Mouse (Mus musculus): ENCODE results near the gene Trappc10.

Gene Trappc10

DNA sequence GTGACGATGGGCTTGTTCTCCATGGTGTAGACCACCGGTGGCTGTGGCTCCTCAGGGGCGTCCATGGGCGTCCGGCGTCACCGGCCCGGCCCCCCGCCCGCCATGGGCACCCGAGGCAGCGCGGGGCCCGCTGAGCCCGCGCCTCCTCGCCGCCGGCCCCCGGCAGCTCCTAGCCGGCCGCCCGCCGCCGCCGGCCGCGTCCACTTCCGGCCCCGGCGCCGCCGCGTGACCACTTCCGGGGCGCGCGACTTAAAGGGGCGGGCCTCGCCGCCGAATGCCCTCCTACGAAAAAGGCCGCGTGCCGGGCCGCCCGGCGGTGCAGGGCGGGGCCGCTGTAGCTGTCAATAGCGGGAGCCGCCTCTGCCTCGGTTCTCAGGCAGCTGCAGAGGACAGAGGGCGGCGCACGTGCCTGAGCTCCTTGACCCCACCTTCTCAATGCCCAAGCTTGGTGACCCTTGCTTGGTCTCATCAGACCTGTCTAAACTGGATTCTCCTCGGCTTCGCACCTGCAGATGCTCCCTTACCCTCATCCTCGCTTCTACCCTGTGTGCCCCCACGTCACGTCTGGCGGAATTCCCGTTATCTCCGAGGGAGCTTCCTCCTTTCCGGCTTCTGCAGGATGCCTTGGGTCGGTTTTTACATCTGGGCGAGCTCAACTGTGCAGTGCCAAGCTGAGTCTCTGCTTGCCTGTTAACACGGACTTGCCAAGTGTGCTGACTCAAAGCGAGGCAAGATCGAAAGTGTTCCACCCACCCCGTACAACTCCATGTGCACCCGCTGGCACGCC, at the start of gene Trappc10:
Gene Trappc10 (minus strand): TSS at position 204 of the 787 bp plus-strand sequence.
- peak; percentile 84 for DNase-seq

DNA sequence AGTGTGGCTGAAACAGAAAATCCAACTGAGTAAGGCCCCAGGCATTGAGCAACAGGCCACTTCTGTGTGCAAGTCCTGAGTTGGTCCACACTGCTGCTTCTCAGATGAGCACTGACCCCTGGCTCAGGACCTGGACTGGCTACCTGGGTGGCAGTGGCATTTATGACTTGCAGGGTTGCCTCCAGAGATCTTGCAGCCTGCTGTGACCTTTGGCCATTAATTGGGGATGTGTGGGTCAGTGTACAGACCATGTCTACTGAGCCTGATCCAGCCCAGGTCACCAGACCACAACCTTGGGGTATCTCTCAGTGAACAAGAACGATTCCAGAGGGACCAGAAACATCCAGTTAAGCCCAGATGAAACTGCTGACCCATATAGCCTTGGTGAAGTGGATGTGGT, 49.1 kb upstream of the Trappc10 start:
- DNase-seq, result no peak

DNA sequence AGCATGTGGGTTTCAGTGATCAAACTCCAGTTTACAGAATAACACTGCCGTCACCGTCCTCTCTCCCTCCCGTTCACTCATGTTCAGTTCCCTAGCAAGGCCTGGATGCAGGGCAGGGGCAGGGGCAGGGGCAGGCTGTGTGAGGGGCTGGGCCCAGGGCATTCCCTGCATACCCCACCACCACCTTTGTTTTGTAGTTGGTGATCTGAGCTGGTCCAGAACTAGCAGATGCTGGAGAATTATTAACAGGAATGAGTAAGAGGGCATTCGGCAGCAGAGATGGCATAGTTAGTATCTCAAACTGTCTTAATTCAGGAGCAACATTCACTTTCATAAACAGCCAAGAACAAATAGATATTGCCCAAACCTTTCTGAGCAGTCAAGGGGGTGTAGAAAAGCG, 47.9 kb upstream of the Trappc10 start:
- DNase-seq, result no peak

DNA sequence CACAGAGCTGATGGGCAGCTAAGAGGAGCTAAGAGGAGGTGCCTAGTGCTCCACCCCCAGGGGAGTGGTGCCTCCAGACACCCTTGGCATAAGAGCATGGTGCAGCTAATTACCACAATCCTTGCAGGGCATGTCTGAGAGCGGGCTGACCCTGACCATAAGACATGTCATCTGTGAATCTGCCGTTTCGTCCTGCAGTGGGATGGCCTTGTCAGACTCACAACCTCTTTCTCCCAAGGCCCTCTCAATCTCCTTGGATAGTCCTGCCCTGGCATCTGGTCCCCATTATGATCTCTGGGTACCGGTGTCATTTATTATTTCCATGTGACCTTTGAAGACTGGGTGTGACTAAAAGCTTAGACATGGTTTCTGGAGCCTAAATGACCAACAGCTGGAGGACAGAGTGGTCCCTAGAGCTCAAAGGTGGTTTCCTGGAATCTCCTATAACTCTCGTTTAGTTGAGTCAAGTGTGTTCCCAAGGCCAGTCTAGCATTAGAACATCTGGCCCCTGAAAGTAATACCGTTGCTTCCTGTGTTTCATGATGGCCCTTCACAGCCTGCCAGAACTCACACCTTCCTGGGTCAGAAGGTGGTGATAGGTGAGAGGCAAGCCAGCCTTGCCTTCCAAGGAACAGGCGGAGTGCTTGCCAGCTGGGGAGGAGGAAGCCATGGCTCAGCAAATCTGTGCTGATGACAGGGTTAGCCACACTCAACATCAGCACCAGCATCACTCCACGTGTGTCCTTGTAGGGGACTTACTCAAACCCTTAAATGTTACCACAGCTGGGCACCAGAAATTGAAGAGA, 46.5 kb upstream of the Trappc10 start:
- no peak for DNase-seq

DNA sequence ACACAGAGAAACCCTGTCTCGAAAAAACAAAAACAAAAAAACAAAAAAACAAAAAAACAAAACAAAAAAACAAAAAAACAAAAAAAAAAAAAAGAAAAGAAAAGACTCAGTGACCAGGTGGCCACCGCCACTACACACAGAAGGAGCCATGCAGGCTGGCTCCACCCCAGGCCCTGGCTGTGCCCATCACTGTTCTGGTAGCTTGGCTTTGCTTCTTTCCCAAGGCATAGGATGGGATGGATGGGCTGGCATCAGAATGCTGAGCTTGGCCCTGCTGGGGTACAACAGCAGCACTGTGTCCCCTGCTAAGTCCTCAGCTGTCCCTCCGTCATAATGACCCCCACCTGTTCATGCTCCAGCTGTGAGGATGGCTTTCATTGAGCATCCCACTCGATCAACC, 44.5 kb upstream of the Trappc10 start:
- peak; percentile 61 for DNase-seq

DNA sequence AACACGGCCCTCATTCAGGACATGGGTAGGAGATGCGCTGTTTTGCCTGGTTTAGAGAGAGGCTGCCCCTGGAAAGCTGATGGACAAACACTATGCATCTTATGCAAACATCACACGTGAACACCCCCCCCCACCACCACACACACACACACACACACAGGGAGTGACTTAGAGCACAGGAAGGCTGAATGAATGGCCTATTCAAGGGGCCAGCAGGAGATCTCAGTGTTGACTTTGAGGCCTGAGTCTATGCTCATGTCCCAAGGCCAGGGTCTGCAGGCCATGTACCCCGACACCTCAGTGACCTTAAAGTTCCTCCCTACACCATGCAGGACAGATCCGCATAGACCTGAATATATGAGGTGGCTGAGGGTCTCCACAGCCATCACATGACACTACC, 43.7 kb upstream of the Trappc10 start:
- DNase-seq, result no peak

DNA sequence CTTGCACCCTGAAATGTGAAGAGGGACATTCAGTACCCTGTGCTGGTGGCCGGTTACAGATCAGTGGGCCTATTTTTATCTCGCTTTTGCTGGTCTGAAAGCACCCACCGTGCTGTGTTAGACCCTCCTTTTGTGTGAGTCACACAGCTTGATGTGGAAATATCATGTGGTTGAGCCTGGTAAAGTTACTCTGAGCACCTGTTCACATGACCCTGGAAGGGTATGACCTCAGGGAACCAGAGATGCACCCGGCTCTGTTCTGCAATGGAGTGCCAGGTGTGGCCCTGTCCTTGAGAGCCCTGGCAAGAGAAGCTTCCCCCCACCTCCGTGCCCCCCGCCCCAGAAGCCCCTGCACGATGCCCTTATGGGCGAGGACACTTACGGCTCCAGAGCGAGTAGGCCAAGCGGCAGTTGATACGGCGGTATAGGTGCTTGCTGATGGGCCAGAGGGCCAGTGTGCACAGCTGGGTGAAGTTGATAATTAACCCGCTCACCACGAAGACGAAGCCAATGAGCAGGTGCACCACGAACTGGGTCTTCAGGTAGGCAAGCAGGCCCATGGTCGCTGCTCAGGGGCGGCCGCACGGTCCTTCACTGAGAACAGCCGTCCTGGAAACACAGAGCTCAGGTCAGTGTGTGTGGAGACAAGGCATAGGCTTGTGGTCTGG, 43.2 kb upstream of the Trappc10 start:
- no peak for DNase-seq

DNA sequence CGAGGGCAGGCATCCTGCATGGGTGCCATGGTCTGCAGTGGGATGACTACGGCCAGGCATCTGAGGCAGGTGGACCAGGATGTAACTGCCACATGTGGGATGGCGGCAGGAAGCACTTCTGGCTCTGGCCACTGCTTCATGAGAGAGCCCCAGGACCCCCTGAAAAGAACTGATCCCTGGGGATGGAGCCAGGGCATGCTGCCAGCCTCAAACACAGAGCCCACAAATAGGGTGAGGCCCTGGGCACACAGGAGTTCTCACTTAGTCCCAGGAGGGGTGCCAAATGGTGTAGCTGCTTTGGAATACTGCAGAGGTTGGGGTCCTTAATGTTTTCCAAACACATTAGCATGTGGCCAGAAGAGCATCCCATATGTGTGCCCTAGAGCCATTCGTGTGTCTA, 41.5 kb upstream of the Trappc10 start:
- no peak for DNase-seq

DNA sequence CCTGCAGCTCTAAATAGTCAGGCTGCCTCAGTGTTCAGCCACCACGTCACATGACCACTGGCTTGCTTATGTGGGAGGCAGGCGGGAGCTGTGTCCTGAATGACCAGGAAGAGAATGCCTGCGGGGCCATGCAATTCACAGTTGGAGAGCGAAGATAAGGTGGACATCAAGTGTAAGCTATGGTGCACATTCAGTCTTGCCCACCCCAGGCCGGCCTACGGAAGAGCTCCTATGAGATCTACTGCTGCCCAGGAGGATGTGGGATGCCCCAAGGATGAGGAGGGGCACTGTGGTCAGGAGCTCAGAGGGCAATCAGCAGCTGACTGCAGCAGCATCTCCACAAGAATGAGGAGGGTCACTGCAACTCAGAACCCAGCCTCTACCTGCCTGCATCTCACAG, 41.0 kb upstream of the Trappc10 start:
- DNase-seq, result no peak

DNA sequence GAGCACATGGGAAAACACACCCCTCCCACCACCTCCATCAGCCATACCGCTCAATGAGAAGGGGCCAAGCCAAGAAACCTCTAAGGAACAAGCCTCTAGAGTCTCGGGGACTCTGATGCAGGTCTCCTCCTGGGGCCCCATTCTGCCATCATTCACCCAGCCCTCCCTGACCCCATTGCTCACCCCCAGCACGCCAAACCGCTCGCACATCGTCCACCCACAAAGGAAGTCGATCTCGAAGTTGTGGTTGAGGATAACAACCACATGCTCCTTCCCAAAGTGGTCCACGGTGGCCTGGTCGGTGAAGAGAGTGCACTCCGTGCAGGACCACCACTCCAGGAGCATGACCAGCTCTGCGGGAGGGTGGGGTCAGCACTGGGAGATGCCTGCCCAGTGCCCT, 40.4 kb upstream of the Trappc10 start:
- DNase-seq, result no peak

DNA sequence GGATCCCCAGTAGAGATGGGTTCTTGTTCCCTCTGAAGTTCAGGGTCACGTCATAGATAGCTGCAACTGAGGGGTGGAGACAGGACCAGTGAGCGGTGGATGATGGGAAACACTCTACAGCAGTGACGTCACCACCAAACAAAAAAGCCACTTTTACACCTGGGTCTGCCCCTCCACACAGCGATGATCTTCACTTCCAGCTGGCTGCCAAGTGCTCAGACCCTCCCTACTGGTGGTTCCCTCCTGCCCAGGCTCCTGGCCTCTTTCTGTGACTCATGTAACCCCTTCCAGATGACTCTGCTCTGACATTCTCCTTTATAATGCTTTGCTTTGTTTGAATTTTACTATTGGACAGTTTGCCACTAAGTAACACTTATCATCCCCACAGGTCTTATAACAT, 38.0 kb upstream of the Trappc10 start:
- no peak for DNase-seq

DNA sequence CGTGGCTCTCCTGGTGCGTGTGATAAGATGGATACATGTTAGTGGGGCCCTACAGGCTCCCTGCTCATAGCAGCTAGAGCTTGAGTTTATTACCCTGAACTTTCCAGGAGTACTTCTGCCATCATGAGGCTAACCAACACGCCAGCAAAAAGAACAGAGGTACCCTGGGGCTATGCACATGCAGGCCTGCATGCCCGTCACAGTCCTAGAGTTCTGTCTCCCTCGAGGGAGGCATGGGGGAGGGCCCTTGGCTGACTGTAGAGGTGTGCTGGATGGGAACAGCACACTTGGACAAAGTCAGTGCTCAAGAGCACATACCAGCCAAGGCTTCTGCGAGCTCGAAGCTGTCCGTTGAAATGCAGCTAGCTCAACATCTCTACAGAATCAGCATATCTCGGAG, 36.0 kb upstream of the Trappc10 start:
- no peak for DNase-seq

DNA sequence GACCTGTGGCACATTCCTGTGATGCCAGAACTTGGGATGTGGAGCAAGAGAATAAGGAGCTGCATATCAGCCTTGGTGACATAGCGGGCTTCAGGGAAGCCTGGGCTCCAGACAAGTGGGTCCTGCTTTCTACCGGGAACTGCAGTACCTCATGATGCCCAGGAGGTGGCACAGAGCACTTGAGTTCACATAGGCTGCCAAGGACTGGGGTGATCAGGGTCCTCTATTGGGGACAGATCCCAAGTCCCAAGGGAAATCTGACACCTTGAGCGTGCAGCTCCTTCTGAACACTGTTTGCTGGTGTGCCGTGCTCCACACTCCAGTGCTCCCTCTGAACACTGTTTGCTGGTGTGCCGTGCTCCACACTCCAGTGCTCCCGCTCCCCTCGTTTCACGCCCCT, 34.8 kb upstream of the Trappc10 start:
- DNase-seq, result peak; percentile 59

DNA sequence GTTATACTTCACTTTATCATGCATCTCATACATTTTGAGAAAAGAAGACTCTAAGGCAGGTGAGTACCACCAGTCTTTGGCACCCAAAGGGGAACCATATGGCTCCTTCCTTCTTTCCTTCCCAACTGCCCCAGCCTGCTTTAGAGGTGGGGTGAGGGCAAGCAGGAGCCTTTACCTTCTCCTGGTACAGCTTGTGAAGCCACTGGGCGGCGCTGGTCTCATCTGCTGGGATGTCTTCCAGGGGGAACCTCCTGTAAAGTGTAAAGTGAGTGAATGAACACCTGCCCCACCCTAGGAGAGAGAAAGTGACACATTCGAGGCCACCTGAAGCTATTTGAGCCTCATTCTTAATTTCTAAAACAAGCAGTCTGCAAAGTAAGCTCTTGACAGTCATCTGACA, 33.4 kb upstream of the Trappc10 start:
- peak; percentile 39 for DNase-seq

DNA sequence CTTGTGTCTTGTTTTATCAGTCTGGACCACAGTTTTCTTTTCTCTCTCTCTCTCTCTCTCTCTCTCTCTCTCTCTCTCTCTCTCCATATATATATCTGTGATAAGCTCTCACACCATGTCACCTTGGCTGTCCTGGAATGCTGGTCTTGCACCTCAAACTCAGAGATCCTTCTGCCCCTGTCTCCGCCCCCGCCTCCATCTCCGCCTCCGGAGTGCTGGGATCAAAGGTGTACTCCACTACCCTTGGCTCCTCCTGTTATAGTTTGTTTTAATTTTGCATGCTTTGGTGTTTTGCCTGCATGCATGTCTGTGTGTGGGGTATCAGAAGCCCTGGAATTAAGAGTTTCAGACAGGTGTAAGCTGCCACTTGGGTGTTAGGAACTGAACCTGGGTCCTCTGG, 31.8 kb upstream of the Trappc10 start:
- DNase-seq, result no peak

DNA sequence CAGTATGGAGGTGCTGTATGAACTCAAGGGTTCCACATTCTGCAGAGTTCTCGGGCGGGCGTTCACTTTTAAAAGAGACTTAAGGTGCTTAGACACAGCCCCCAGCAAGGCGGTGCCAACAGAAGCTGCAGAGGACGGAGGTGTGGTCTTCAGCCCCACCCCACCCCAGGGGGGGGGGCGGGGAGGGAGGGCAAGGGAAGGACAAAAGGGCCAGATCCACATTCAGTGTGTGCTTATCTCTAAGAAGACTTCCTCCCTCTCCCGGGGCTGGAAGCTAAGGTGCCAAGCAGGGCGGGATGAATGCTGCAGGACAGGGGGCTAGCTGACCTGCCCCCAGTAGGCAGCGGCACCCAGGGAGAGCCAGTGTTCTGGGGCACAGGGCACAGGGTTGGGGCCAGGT, 28.5 kb upstream of the Trappc10 start:
- no peak for DNase-seq

DNA sequence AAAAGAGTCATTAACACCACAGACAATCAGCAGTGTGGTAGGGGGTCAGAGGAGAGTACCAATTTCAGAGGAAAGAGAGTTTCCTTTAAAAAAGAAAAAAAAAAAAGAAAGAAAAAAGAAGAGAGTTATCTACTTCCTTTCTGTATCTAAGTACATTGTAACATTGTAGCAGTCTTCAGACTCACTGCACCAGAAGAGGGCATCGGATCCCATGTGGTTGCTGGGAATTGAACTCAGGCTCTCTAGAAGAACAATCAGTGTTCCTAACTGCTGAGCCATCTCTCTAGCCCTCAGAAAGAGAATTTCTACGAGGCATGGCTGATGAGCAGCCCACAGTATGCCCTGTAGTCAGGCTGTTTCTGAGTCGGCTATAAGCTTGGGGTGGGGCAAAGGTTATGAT, 21.4 kb upstream of the Trappc10 start:
- DNase-seq, result no peak

DNA sequence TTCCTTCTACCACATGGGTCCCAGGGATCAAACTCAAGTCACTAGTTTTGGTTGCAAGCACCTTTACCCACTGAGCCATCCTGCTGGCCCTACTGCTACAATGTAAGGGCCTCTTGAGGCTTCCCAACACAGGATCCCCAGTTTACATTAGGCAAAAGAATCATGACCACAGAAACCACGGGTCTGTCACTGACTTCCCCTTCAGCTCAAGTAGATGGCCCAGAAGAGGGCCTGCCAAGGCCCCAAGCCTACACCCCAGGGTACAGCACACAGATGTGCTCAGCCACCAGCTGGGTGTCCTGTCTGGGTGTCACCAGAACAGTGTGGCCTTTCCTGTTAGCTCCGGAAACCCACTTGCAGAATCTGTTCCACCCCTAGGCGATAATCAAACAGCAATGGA, 20.3 kb upstream of the Trappc10 start:
- DNase-seq, result no peak

DNA sequence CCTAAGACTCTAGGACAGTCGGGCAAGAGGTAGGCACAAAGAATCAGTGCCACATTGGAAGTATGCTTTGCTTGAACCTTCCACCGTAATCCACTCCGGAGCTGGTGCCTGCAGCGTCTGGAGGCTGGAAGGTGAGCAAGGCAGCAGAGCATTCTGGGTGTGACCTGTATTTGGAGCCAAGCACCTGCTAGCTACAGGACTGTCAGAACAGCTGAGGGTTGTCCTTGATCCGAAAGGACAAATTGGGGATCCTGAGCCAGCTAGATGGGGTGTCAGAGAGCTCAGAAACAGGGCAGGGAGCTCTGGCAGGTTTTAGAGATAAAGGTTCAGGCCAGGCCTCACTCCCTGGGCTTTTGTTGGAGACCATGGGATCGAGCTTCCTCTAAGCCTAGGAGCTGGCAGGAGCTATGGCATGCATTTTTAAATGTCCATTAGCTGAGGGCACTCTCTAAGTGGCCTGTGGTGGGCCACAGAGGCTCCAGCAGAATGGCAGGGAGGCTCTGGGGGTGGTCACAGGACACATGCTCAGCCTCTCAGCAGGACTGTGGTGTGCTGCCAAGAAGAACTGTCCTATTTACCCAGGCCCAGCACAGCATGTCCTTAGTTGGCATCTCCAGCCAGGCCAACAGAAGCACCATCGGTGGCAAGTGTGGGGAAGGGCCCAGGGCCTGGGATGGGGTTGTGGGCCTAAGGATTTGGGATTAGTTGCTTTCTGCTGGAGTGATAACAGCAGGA, 16.6 kb upstream of the Trappc10 start:
- peak; percentile 32 for DNase-seq

DNA sequence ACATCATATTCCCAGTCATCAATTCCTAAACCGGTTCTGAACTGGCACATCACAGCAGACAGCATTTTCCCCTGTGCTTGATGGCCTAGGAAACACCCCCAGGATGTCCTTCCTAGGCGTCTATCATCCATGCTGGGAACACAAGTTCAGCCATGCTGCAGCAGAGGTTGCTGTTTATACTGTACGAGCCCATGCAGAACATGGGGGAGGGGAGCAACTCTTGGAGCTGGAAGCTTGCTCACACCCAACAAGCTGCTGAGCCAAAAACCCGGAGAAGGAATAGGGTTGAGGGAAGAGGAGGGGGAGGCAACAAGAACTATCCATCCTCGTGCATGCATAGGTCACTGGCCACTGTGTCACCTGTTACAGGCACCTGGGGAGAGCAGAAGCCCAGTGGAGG, 15.9 kb upstream of the Trappc10 start:
- DNase-seq, result no peak

DNA sequence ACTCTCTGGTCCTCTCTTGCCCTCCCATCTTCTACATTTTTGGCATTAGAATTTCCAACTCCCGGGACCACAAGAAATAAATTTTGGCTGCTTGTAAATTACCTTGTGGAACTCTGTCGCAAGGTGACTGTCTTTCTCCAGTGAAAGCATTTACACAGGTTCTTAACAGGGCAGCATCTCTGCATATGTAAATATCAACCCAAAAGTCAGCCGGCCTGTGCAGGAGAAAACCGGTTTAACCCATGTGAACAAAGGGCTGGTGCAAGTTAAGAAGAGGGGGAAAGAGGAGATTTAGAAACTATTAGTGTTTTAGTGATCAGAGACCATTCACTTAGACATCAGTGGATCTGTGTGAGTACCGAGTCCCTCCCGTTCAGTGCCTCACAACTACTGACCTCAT, 15.3 kb upstream of the Trappc10 start:
- no peak for DNase-seq

DNA sequence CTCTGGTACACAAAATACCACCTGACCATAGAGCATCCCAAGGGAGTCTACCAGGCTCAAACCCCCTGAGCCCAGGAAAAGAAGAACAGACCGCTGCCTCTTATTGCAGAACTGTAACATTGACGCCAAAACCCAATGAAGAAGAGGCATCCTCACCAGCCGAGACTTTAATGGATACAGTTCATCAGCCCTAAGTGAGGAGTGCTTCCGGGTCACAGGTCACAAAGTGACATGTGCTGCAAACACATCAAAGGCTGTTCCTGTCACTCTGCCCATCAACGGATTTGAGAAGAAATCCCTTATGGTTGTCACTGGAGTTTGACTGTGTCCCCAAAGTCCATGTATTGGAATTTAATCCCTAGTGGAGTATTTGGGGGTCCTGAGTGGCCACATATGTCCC, 14.8 kb upstream of the Trappc10 start:
- DNase-seq, result no peak

DNA sequence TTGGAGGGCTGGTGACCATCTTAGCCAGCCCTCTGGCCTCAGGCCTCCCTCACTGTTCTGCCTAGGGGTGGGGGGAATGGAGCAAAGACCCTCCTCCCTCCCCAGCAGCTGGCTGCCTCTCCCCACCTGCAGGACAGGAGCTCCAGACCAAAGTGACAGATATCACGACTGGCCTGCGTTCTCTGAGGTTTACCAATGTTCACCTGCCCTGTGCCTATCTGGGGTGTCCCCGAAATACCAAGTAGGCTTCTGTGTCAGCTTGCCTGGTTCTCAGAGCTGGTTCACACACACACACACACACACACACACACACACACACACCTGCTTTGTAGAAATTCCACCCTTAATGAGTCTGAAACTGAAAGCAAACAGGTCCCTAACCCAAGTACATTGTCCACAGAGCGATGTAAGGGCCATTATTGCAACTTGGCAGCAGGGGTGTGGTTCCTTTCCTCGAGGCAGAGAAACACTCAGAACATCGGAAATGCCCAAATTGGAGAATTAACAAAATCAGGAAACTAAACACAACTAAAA, 13.8 kb upstream of the Trappc10 start:
- no peak for DNase-seq
